Mouse (Mus musculus): ENCODE results near the gene Hnrnpr. TPM values are rescaled to one million over a fixed set of nuclear protein-coding genes. Genes with fewer than 3 reads are reported as not detected.

Hnrnpr gene
- polyA plus RNA-seq, 1 experiment from 2014 or later, result 157 TPM

- Histone ChIP-seq H3K9ac (replicated peaks; ENCODE audit: low read depth, low read length) (no peak overlapping the region), H3K27ac (ENCODE audit: low read length) (no peak overlapping the region), H3K4me1 (ENCODE audit: control insufficient read depth, insufficient read depth, low read length) (no peaks in the 10 kb centered on the region), H3K4me3 (ENCODE audit: low read depth, low read length) (no peak overlapping the region), H3K36me3 (ENCODE audit: control insufficient read depth, insufficient read depth, low read length) (peaks cover 61% of the 10 kb centered on the region), H3K4me2 (replicated peaks; ENCODE audit: low read depth, low read length) (no peak overlapping the region), H3K9me3 (ENCODE audit: control insufficient read depth, low read depth, low read length) (no peaks in the 10 kb centered on the region), H3K27me3 (ENCODE audit: control insufficient read depth, insufficient read depth, low read length) (no peaks in the 10 kb centered on the region)
- no peak for ATAC-seq (ENCODE audit: insufficient number of reproducible peaks, insufficient read depth, low FRiP score, low read depth)
- 63% methylated on average over 4 of the region's 4 CpGs for WGBS
These were observed 26.4 kb downstream of the Hnrnpr start for GRCm38 (mm10) chr4:136337129-136337528.

GRCm38 (mm10) chr4:136349616-136350015 is 38.9 kb downstream of the Hnrnpr start:
- Histone ChIP-seq H3K27me3 (ENCODE audit: control insufficient read depth, insufficient read depth, low read length) (no peaks in the 10 kb centered on the region), H3K36me3 (ENCODE audit: control insufficient read depth, insufficient read depth, low read length) (peaks cover 58% of the 10 kb centered on the region), H3K4me1 (ENCODE audit: control insufficient read depth, insufficient read depth, low read length) (no peaks in the 10 kb centered on the region), H3K27ac (ENCODE audit: low read length) (no peak overlapping the region), H3K9me3 (ENCODE audit: control insufficient read depth, low read depth, low read length) (no peaks in the 10 kb centered on the region), H3K4me2 (replicated peaks; ENCODE audit: low read depth, low read length) (no peak overlapping the region), H3K4me3 (ENCODE audit: low read depth, low read length) (no peak overlapping the region), H3K9ac (replicated peaks; ENCODE audit: low read depth, low read length) (no peak overlapping the region)
- WGBS, result 76% methylated on average over 6 of the region's 6 CpGs
- no peak for ATAC-seq (ENCODE audit: insufficient number of reproducible peaks, insufficient read depth, low FRiP score, low read depth)

GRCm38 (mm10) chr4:136357026-136357425 is 46.3 kb downstream of the Hnrnpr start:
- no peaks in the 10 kb centered on the region for H3K27me3 ChIP-seq (ENCODE audit: control insufficient read depth, insufficient read depth, low read length)
- no peak overlapping the region for H3K4me3 ChIP-seq (ENCODE audit: low read depth, low read length)
- no peaks in the 10 kb centered on the region for H3K9me3 ChIP-seq (ENCODE audit: control insufficient read depth, low read depth, low read length)
- no peak overlapping the region for H3K27ac ChIP-seq (ENCODE audit: low read length)
- H3K36me3 ChIP-seq (ENCODE audit: control insufficient read depth, insufficient read depth, low read length), result peaks cover 77% of the 10 kb centered on the region
- no peak overlapping the region for H3K4me2 ChIP-seq (replicated peaks; ENCODE audit: low read depth, low read length)
- 69% methylated on average over 6 of the region's 6 CpGs for WGBS
- no peak overlapping the region for H3K9ac ChIP-seq (replicated peaks; ENCODE audit: low read depth, low read length)
- H3K4me1 ChIP-seq (ENCODE audit: control insufficient read depth, insufficient read depth, low read length), result no peaks in the 10 kb centered on the region
- ATAC-seq (ENCODE audit: insufficient number of reproducible peaks, insufficient read depth, low FRiP score, low read depth), result no peak

GRCm38 (mm10) chr4:136357429-136357828 is 46.7 kb downstream of the Hnrnpr start:
- 77% methylated on average over 4 of the region's 4 CpGs for WGBS
- Histone ChIP-seq H3K9me3 (ENCODE audit: control insufficient read depth, low read depth, low read length) (no peaks in the 10 kb centered on the region), H3K4me3 (ENCODE audit: low read depth, low read length) (no peak overlapping the region), H3K9ac (replicated peaks; ENCODE audit: low read depth, low read length) (no peak overlapping the region), H3K27ac (ENCODE audit: low read length) (no peak overlapping the region), H3K4me2 (replicated peaks; ENCODE audit: low read depth, low read length) (no peak overlapping the region), H3K36me3 (ENCODE audit: control insufficient read depth, insufficient read depth, low read length) (peaks cover 74% of the 10 kb centered on the region), H3K4me1 (ENCODE audit: control insufficient read depth, insufficient read depth, low read length) (no peaks in the 10 kb centered on the region), H3K27me3 (ENCODE audit: control insufficient read depth, insufficient read depth, low read length) (no peaks in the 10 kb centered on the region)
- ATAC-seq (ENCODE audit: insufficient number of reproducible peaks, insufficient read depth, low FRiP score, low read depth), result no peak

- H3K27me3 ChIP-seq (ENCODE audit: control insufficient read depth, insufficient read depth, low read length), result no peaks in the 10 kb centered on the region
- 62% methylated on average over 4 of the region's 4 CpGs for WGBS
- H3K4me3 ChIP-seq (ENCODE audit: low read depth, low read length), result no peak overlapping the region
- H3K4me1 ChIP-seq (ENCODE audit: control insufficient read depth, insufficient read depth, low read length), result no peaks in the 10 kb centered on the region
- no peak overlapping the region for H3K4me2 ChIP-seq (replicated peaks; ENCODE audit: low read depth, low read length)
- H3K9ac ChIP-seq (replicated peaks; ENCODE audit: low read depth, low read length), result no peak overlapping the region
- no peaks in the 10 kb centered on the region for H3K9me3 ChIP-seq (ENCODE audit: control insufficient read depth, low read depth, low read length)
- H3K36me3 ChIP-seq (ENCODE audit: control insufficient read depth, insufficient read depth, low read length), result no peaks in the 10 kb centered on the region
- no peak for ATAC-seq (ENCODE audit: insufficient number of reproducible peaks, insufficient read depth, low FRiP score, low read depth)
- H3K27ac ChIP-seq (ENCODE audit: low read length), result no peak overlapping the region
These were observed 57.1 kb downstream of the Hnrnpr start for GRCm38 (mm10) chr4:136367856-136368255.

GRCm38 (mm10) chr4:136369727-136370126 is 59.0 kb downstream of the Hnrnpr start:
- no peaks in the 10 kb centered on the region for H3K27me3 ChIP-seq (ENCODE audit: control insufficient read depth, insufficient read depth, low read length)

GRCm38 (mm10) chr4:136373494-136374181 is 62.9 kb downstream of the Hnrnpr start:
- Histone ChIP-seq H3K27me3 (ENCODE audit: control insufficient read depth, insufficient read depth, low read length) (no peaks in the 10 kb centered on the region), H3K4me2 (replicated peaks; ENCODE audit: low read depth, low read length) (no peak overlapping the region), H3K9ac (replicated peaks; ENCODE audit: low read depth, low read length) (no peak overlapping the region), H3K36me3 (ENCODE audit: control insufficient read depth, insufficient read depth, low read length) (no peaks in the 10 kb centered on the region), H3K27ac (ENCODE audit: low read length) (no peak overlapping the region), H3K4me3 (ENCODE audit: low read depth, low read length) (no peak overlapping the region), H3K4me1 (ENCODE audit: control insufficient read depth, insufficient read depth, low read length) (no peaks in the 10 kb centered on the region), H3K9me3 (ENCODE audit: control insufficient read depth, low read depth, low read length) (no peaks in the 10 kb centered on the region)
- WGBS, result 55% methylated on average over 14 of the region's 14 CpGs
- ATAC-seq (ENCODE audit: insufficient number of reproducible peaks, insufficient read depth, low FRiP score, low read depth), result no peak

More at GRCm38 (mm10) chr4:136369727-136370126, 59.0 kb downstream of the Hnrnpr start:
- Histone ChIP-seq H3K27ac (ENCODE audit: low read length) (no peak overlapping the region), H3K36me3 (ENCODE audit: control insufficient read depth, insufficient read depth, low read length) (no peaks in the 10 kb centered on the region), H3K9ac (replicated peaks; ENCODE audit: low read depth, low read length) (no peak overlapping the region), H3K4me1 (ENCODE audit: control insufficient read depth, insufficient read depth, low read length) (no peaks in the 10 kb centered on the region), H3K4me2 (replicated peaks; ENCODE audit: low read depth, low read length) (no peak overlapping the region), H3K9me3 (ENCODE audit: control insufficient read depth, low read depth, low read length) (no peaks in the 10 kb centered on the region), H3K4me3 (ENCODE audit: low read depth, low read length) (no peak overlapping the region)
- WGBS, result 0% methylated on average over 3 of the region's 3 CpGs
- ATAC-seq (ENCODE audit: insufficient number of reproducible peaks, insufficient read depth, low FRiP score, low read depth), result no peak

GRCm38 (mm10) chr4:136377001-136377400 is 66.3 kb downstream of the Hnrnpr start:
- no peak overlapping the region for H3K27ac ChIP-seq (ENCODE audit: low read length)
- no peak overlapping the region for H3K4me2 ChIP-seq (replicated peaks; ENCODE audit: low read depth, low read length)
- H3K9me3 ChIP-seq (ENCODE audit: control insufficient read depth, low read depth, low read length), result no peaks in the 10 kb centered on the region
- H3K36me3 ChIP-seq (ENCODE audit: control insufficient read depth, insufficient read depth, low read length), result no peaks in the 10 kb centered on the region
- no peak for ATAC-seq (ENCODE audit: insufficient number of reproducible peaks, insufficient read depth, low FRiP score, low read depth)
- 78% methylated on average over 5 of the region's 5 CpGs for WGBS
- H3K9ac ChIP-seq (replicated peaks; ENCODE audit: low read depth, low read length), result no peak overlapping the region
- H3K4me1 ChIP-seq (ENCODE audit: control insufficient read depth, insufficient read depth, low read length), result no peaks in the 10 kb centered on the region
- H3K4me3 ChIP-seq (ENCODE audit: low read depth, low read length), result no peak overlapping the region
- H3K27me3 ChIP-seq (ENCODE audit: control insufficient read depth, insufficient read depth, low read length), result no peaks in the 10 kb centered on the region

- WGBS, result 81% methylated on average over 5 of the region's 5 CpGs
- no peak for ATAC-seq (ENCODE audit: insufficient number of reproducible peaks, insufficient read depth, low FRiP score, low read depth)
These were observed 72.3 kb downstream of the Hnrnpr start for GRCm38 (mm10) chr4:136383052-136383451.

More at GRCm38 (mm10) chr4:136383052-136383451, 72.3 kb downstream of the Hnrnpr start:
- Histone ChIP-seq H3K27ac (ENCODE audit: low read length) (no peak overlapping the region), H3K4me3 (ENCODE audit: low read depth, low read length) (no peak overlapping the region), H3K9me3 (ENCODE audit: control insufficient read depth, low read depth, low read length) (no peaks in the 10 kb centered on the region), H3K27me3 (ENCODE audit: control insufficient read depth, insufficient read depth, low read length) (no peaks in the 10 kb centered on the region), H3K36me3 (ENCODE audit: control insufficient read depth, insufficient read depth, low read length) (no peaks in the 10 kb centered on the region), H3K4me1 (ENCODE audit: control insufficient read depth, insufficient read depth, low read length) (no peaks in the 10 kb centered on the region), H3K9ac (replicated peaks; ENCODE audit: low read depth, low read length) (no peak overlapping the region), H3K4me2 (replicated peaks; ENCODE audit: low read depth, low read length) (no peak overlapping the region)

Data from stomach, embryonic 14.5 days (tissue).